Mouse (Mus musculus) limb, embryonic 13.5 days (tissue): ENCODE data around the gene Prkag2. TPM values are rescaled to one million over a fixed set of nuclear protein-coding genes. Genes with fewer than 3 reads are reported as not detected.

ENCODE experiments used
- ATAC-seq: fragments of 200-750 bp; cut with Nextera tagmentation; 2 replicates; pipeline ENCODE4 v1.8.0; 2017; ENCODE audit warnings: low read depth, moderate number of reproducible peaks, moderate TSS enrichment; ENCODE audit not compliant: low FRiP score
- H3K27ac ChIP-seq: fragments of 300-500 bp; sonication (generic); 2 replicates; pipeline ENCODE4 v1.5.1; 2015; ENCODE audit warnings: inconsistent platforms, mild to moderate bottlenecking, moderate library complexity
- H3K27me3 ChIP-seq: fragments of 300-500 bp; sonication (generic); 2 replicates; pipeline ENCODE4 v1.6.1; 2015; ENCODE audit warnings: mild to moderate bottlenecking, inconsistent platforms
- H3K36me3 ChIP-seq: fragments of 300-500 bp; sonication (generic); 2 replicates; pipeline ENCODE4 v1.6.1; 2015; ENCODE audit warnings: inconsistent platforms, mild to moderate bottlenecking, moderate library complexity
- H3K4me1 ChIP-seq: fragments of 300-500 bp; sonication (generic); 2 replicates; pipeline ENCODE4 v1.6.1; 2015; ENCODE audit warnings: inconsistent platforms
- H3K4me2 ChIP-seq: fragments of 300-500 bp; sonication (generic); replicated peaks from 2 replicates; pipeline ENCODE4 v1.6.1; 2015; ENCODE audit warnings: inconsistent platforms, mild to moderate bottlenecking, moderate library complexity
- H3K4me3 ChIP-seq: fragments of 300-500 bp; sonication (generic); 2 replicates; pipeline ENCODE4 v1.5.1; 2015; ENCODE audit warnings: moderate library complexity, mild to moderate bottlenecking, inconsistent platforms
- H3K9ac ChIP-seq: fragments of 300-500 bp; sonication (generic); 2 replicates; pipeline ENCODE4 v1.6.1; 2015; ENCODE audit warnings: mild to moderate bottlenecking, inconsistent platforms
- H3K9me3 ChIP-seq: fragments of 300-500 bp; sonication (generic); 2 replicates; pipeline ENCODE4 v1.6.1; 2016; ENCODE audit warnings: inconsistent platforms
- WGBS: fragments of 180-500 bp; shearing (Covaris S2); methylation state at CpG from one replicate; pipeline ENCODE4 v1.1.7; 2015; 5-methylcytosine and 5-hydroxymethylcytosine counted together
- polyA plus RNA-seq: library from polyadenylated mRNA; unstranded; fragments of >200 nt; fragmentation: Nextera tagmentation; extraction: Ambion mirVana; gene quantifications from 2 replicates; pipeline ENCODE4 v1.2.1, GENCODE M21; 2015

Gene Prkag2
- polyA plus RNA-seq, 1 experiment from 2014 or later: 21.3 TPM

DNA sequence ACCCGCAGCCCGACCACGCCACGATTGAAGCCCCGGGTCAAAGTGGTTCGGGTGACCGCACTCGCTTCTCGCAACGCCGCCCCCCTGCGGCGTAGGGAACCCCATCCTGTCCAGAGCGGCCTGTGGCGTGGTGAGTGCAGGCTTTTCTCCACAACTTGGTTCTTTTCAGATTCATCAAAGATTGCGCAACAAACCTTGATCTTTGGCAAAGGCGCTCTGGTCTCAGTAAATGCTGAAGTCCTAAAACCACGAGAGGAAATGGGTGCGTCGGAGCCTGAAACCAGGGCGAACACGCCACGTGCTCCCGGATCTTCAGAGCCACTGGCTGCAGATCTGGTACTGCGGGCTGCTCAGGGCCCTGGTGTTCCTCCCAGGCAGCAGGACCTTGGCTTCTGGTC lies 683 bp upstream of the Prkag2 start:
- peak overlapping the region; percentile 64 for H3K4me3 ChIP-seq
- no peak overlapping the region for H3K27ac ChIP-seq
- H3K27me3 ChIP-seq: peaks cover 62% of the 10 kb centered on the region
- WGBS: under 1% methylated on average over 25 of the region's 25 CpGs
- H3K36me3 ChIP-seq: no peaks in the 10 kb centered on the region
- H3K9me3 ChIP-seq: no peaks in the 10 kb centered on the region
- H3K4me2 ChIP-seq: peak overlapping the region; percentile 100
- H3K9ac ChIP-seq: peak overlapping the region; percentile 68
- H3K4me1 ChIP-seq: peaks cover 21% of the 10 kb centered on the region
- peak; percentile 42; the same call in 1 of the 2 replicates for ATAC-seq

GRCm38 (mm10) chr5:25100157-25100515 lies 306 bp downstream of the Prkag2 start:
- under 1% methylated on average over 26 of the region's 26 CpGs for WGBS
- ATAC-seq: no peak
- Histone ChIP-seq H3K4me2 (peak overlapping the region; percentile 100), H3K9me3 (no peaks in the 10 kb centered on the region), H3K36me3 (no peaks in the 10 kb centered on the region), H3K4me1 (peaks cover 21% of the 10 kb centered on the region), H3K9ac (peak overlapping the region; percentile 68), H3K27ac (no peak overlapping the region), H3K27me3 (peaks cover 62% of the 10 kb centered on the region), H3K4me3 (peak overlapping the region; percentile 64)

GRCm38 (mm10) chr5:25099367-25100156 lies 880 bp downstream of the Prkag2 start:
- H3K4me2 ChIP-seq: peak overlapping the region; percentile 100
- 1% methylated on average over 45 of the region's 45 CpGs for WGBS
- no peak overlapping the region for H3K27ac ChIP-seq
- H3K9ac ChIP-seq: peak overlapping the region; percentile 68
- H3K4me3 ChIP-seq: peak overlapping the region; percentile 64
- peaks cover 21% of the 10 kb centered on the region for H3K4me1 ChIP-seq
- no peaks in the 10 kb centered on the region for H3K36me3 ChIP-seq
- ATAC-seq: peak; percentile 33
- peaks cover 62% of the 10 kb centered on the region for H3K27me3 ChIP-seq
- H3K9me3 ChIP-seq: no peaks in the 10 kb centered on the region

GRCm38 (mm10) chr5:25097891-25098290 lies 2.6 kb downstream of the Prkag2 start:
- peaks cover 21% of the 10 kb centered on the region for H3K4me1 ChIP-seq
- H3K36me3 ChIP-seq: no peaks in the 10 kb centered on the region
- H3K4me3 ChIP-seq: no peak overlapping the region
- H3K4me2 ChIP-seq: no peak overlapping the region
- H3K9me3 ChIP-seq: no peaks in the 10 kb centered on the region
- no peak overlapping the region for H3K27ac ChIP-seq
- peaks cover 62% of the 10 kb centered on the region for H3K27me3 ChIP-seq
- 72% methylated on average over 3 of the region's 3 CpGs for WGBS
- ATAC-seq: no peak
- H3K9ac ChIP-seq: no peak overlapping the region

DNA sequence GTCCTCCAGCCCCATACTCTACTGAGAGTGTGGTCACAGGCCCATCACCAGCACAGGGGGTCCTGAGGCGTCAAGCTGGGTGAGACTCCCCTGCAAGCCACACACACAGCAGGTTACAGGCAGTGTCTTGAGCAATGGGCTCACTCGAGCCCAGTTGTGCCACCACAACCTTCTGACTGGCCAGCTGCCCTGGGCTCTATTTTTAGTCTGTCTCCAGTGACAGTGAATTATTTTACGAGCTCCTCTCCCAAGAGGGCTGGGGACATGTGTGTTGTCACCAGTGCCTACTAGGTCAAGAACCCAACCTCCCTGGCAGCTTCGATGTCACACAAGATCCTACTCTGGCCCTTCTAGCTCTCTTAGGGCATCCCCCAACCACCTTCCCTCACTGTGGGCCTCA lies 4.0 kb downstream of the Prkag2 start:
- 66% methylated on average over 4 of the region's 4 CpGs for WGBS
- Histone ChIP-seq H3K27ac (no peak overlapping the region), H3K36me3 (no peaks in the 10 kb centered on the region), H3K4me3 (no peak overlapping the region), H3K9ac (no peak overlapping the region), H3K27me3 (peaks cover 52% of the 10 kb centered on the region), H3K4me2 (no peak overlapping the region), H3K4me1 (peaks cover 20% of the 10 kb centered on the region), H3K9me3 (no peaks in the 10 kb centered on the region)
- no peak for ATAC-seq

- peaks cover 15% of the 10 kb centered on the region for H3K27me3 ChIP-seq
- H3K4me2 ChIP-seq: no peak overlapping the region
- ATAC-seq: no peak
- WGBS: 84% methylated on average over 8 of the region's 8 CpGs
- H3K4me1 ChIP-seq: no peaks in the 10 kb centered on the region
- H3K9ac ChIP-seq: no peak overlapping the region
- no peaks in the 10 kb centered on the region for H3K36me3 ChIP-seq
- H3K9me3 ChIP-seq: no peaks in the 10 kb centered on the region
- H3K4me3 ChIP-seq: no peak overlapping the region
- H3K27ac ChIP-seq: no peak overlapping the region
These were observed 7.7 kb downstream of the Prkag2 start for GRCm38 (mm10) chr5:25092630-25093245.

DNA sequence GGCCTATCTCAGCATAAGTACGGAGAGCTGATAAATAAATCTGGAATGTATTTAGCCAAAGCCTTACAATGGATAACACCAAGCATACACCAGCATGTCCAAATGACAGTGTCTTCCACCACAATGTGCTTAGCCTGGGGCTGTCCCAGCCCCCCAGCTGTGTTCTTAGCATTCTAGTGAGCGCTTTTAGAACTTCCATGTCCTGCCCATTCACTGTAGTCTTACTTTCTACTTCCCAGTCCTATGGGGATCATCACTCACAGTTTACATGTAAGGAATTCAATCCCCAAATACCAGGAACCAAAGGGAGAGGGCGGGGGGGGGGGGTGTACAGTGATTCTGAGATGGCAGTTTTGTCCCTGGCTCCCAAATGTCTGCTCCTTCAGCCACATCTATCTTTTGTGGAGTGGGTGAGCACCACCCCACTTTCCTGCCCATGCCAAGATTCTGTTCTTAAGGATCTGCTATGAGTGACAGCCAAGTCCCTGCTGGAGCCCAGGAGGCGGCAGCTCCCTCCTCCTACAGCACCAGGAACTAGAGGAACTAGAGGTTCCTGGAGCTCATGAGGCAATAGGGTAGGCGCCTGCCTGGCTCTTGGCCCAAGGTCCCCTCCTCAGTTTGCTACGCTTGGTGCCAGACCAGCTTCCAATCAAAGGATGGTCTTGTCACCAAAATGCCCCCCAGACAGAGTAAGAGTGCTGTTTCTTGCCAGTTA lies 11.0 kb downstream of the Prkag2 start:
- Histone ChIP-seq H3K9ac (no peak overlapping the region), H3K36me3 (no peaks in the 10 kb centered on the region), H3K4me3 (no peak overlapping the region), H3K27me3 (no peaks in the 10 kb centered on the region), H3K27ac (no peak overlapping the region), H3K4me1 (0 out of 2 replicates have a peak, but pooled peaks cover 7% of the 10 kb centered on the region), H3K9me3 (no peaks in the 10 kb centered on the region), H3K4me2 (no peak overlapping the region)
- no peak for ATAC-seq
- 80% methylated on average over 6 of the region's 6 CpGs for WGBS

GRCm38 (mm10) chr5:25088633-25089032 lies 11.8 kb downstream of the Prkag2 start:
- Histone ChIP-seq H3K27ac (no peak overlapping the region), H3K9ac (no peak overlapping the region), H3K9me3 (no peaks in the 10 kb centered on the region), H3K27me3 (no peaks in the 10 kb centered on the region), H3K4me1 (0 out of 2 replicates have a peak, but pooled peaks cover 7% of the 10 kb centered on the region), H3K4me3 (no peak overlapping the region), H3K36me3 (no peaks in the 10 kb centered on the region), H3K4me2 (no peak overlapping the region)
- ATAC-seq: no peak
- 67% methylated on average over 4 of the region's 4 CpGs for WGBS

GRCm38 (mm10) chr5:25088111-25088510 lies 12.3 kb downstream of the Prkag2 start:
- Histone ChIP-seq H3K4me2 (no peak overlapping the region), H3K9me3 (no peaks in the 10 kb centered on the region), H3K9ac (no peak overlapping the region), H3K36me3 (no peaks in the 10 kb centered on the region), H3K4me1 (0 out of 2 replicates have a peak, but pooled peaks cover 7% of the 10 kb centered on the region), H3K4me3 (no peak overlapping the region), H3K27me3 (no peaks in the 10 kb centered on the region), H3K27ac (no peak overlapping the region)
- no peak for ATAC-seq
- 81% methylated on average over 13 of the region's 13 CpGs for whole genome bisulfite sequencing

GRCm38 (mm10) chr5:25087064-25087463 lies 13.4 kb downstream of the Prkag2 start:
- Histone ChIP-seq H3K4me1 (0 out of 2 replicates have a peak, but pooled peaks cover 7% of the 10 kb centered on the region), H3K4me3 (no peak overlapping the region), H3K9me3 (no peaks in the 10 kb centered on the region), H3K36me3 (no peaks in the 10 kb centered on the region), H3K27ac (no peak overlapping the region), H3K4me2 (no peak overlapping the region), H3K27me3 (no peaks in the 10 kb centered on the region), H3K9ac (no peak overlapping the region)
- WGBS: 56% methylated on average over 7 of the region's 7 CpGs
- no peak for ATAC-seq

- no peaks in the 10 kb centered on the region for H3K9me3 ChIP-seq
- no peak overlapping the region for H3K4me3 ChIP-seq
- no peak overlapping the region for H3K4me2 ChIP-seq
- no peaks in the 10 kb centered on the region for H3K36me3 ChIP-seq
- no peak overlapping the region for H3K27ac ChIP-seq
- WGBS: 69% methylated on average over 4 of the region's 4 CpGs
- no peak overlapping the region for H3K9ac ChIP-seq
- 0 out of 2 replicates have a peak, but pooled peaks cover 7% of the 10 kb centered on the region for H3K4me1 ChIP-seq
- no peak for ATAC-seq
- no peaks in the 10 kb centered on the region for H3K27me3 ChIP-seq
These were observed 14.2 kb downstream of the Prkag2 start for GRCm38 (mm10) chr5:25086234-25086633.

DNA sequence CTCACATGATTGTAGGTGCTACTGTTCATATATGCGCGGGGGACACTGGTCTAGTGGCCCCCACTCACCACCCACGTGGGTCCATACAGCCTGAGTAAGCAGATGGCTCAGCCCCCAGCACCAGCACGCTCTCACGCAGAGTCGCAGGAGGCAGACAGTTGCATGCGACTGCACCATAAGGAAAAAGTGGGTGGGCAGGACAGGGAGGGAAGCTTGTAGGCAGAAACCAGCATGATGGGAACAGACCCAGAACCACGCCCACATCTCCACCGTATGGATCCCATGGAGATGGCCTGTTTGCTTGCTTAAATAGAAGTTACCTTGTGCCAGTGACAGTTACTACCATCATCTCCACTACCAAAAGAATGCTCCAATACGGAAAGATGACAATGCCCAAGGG lies 15.3 kb downstream of the Prkag2 start:
- Histone ChIP-seq H3K36me3 (no peaks in the 10 kb centered on the region), H3K9me3 (no peaks in the 10 kb centered on the region), H3K4me2 (no peak overlapping the region), H3K27ac (no peak overlapping the region), H3K4me1 (0 out of 2 replicates have a peak, but pooled peaks cover 7% of the 10 kb centered on the region), H3K4me3 (no peak overlapping the region), H3K9ac (no peak overlapping the region), H3K27me3 (no peaks in the 10 kb centered on the region)
- ATAC-seq: no peak
- 88% methylated on average over 10 of the region's 10 CpGs for WGBS
